Mouse (Mus musculus): ENCODE results near the gene Arsa. TPM values are rescaled to one million over a fixed set of nuclear protein-coding genes. Genes with fewer than 3 reads are reported as not detected.
"Not testable (repeated sequence)": the region's sequence is repeated elsewhere in the genome, so short reads cannot be mapped to it uniquely, and the experiment has no call there.

Arsa gene
- polyA plus RNA-seq, 1 experiment from 2014 or later: 16.7 TPM

DNA sequence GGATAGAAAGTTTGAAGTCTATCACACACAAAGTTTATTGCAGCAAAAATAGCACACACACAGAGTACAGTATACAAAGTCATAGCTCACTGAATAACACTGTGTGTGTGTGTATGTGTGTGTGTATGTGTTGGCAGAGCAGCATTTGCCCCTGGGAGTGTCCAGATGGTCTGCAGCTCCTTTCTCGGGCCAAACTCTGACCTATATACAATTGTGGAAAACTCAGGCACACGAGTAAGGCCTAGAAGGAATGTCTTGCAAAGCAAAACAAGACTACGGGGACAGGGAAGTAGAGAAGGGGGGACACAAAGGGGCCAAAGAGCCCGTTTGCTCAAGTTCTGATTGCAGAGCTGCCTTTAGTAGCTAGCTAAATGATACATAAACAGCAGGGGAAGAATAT, 44.3 kb downstream of the Arsa start:
- H3K4me3 ChIP-seq (ENCODE audit: low read depth, low read length): no peak overlapping the region
- H3K4me2 ChIP-seq (replicated peaks; ENCODE audit: low read depth, low read length): no peak overlapping the region
- no peak overlapping the region for H3K27ac ChIP-seq (ENCODE audit: low read length)
- H3K36me3 ChIP-seq (ENCODE audit: control insufficient read depth, insufficient read depth, low read length): no peaks in the 10 kb centered on the region
- ATAC-seq (ENCODE audit: insufficient number of reproducible peaks, insufficient read depth, low FRiP score, low read depth): no peak
- WGBS: 72% methylated on average over 4 of the region's 4 CpGs
- H3K27me3 ChIP-seq (ENCODE audit: control insufficient read depth, insufficient read depth, low read length): no peaks in the 10 kb centered on the region
- no peak overlapping the region for H3K9ac ChIP-seq (replicated peaks; ENCODE audit: low read depth, low read length)
- H3K4me1 ChIP-seq (ENCODE audit: control insufficient read depth, insufficient read depth, low read length): no peaks in the 10 kb centered on the region
- H3K9me3 ChIP-seq (ENCODE audit: control insufficient read depth, low read depth, low read length): no peaks in the 10 kb centered on the region

DNA sequence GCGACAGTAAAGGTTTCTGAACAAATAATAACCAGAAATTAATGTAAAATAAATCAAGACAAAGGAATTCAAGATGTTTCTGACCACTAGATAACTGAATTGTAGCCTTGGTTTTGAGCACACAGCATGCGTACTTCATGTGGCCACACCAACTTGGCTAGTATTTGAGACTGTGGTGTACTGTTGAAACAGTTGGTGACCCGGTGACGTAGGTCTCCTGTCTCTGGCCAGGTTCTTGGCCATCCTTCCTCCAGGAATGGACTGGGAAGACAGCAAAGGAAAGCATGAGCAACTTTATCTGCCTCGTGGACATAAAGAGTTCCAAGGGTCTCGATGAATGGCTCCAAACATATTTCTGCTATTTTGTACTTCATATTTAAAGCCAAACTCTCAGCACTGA, 45.4 kb downstream of the Arsa start:
- no peak for ATAC-seq (ENCODE audit: insufficient number of reproducible peaks, insufficient read depth, low FRiP score, low read depth)
- 93% methylated on average over 6 of the region's 6 CpGs for WGBS
- Histone ChIP-seq H3K4me1 (ENCODE audit: control insufficient read depth, insufficient read depth, low read length) (no peaks in the 10 kb centered on the region), H3K4me2 (replicated peaks; ENCODE audit: low read depth, low read length) (no peak overlapping the region), H3K4me3 (ENCODE audit: low read depth, low read length) (no peak overlapping the region), H3K27me3 (ENCODE audit: control insufficient read depth, insufficient read depth, low read length) (no peaks in the 10 kb centered on the region), H3K9me3 (ENCODE audit: control insufficient read depth, low read depth, low read length) (no peaks in the 10 kb centered on the region), H3K9ac (replicated peaks; ENCODE audit: low read depth, low read length) (no peak overlapping the region), H3K36me3 (ENCODE audit: control insufficient read depth, insufficient read depth, low read length) (peaks cover 9% of the 10 kb centered on the region; the same call in 1 of the 2 replicates), H3K27ac (ENCODE audit: low read length) (no peak overlapping the region)

- H3K27me3 ChIP-seq (ENCODE audit: control insufficient read depth, insufficient read depth, low read length): no peaks in the 10 kb centered on the region
- H3K9ac ChIP-seq (replicated peaks; ENCODE audit: low read depth, low read length): no peak overlapping the region
- no peaks in the 10 kb centered on the region for H3K9me3 ChIP-seq (ENCODE audit: control insufficient read depth, low read depth, low read length)
- no peak for ATAC-seq (ENCODE audit: insufficient number of reproducible peaks, insufficient read depth, low FRiP score, low read depth)
- no peak overlapping the region for H3K4me3 ChIP-seq (ENCODE audit: low read depth, low read length)
- H3K36me3 ChIP-seq (ENCODE audit: control insufficient read depth, insufficient read depth, low read length): peaks cover 15% of the 10 kb centered on the region
- WGBS: 92% methylated on average over 3 of the region's 3 CpGs
- H3K4me2 ChIP-seq (replicated peaks; ENCODE audit: low read depth, low read length): no peak overlapping the region
- no peaks in the 10 kb centered on the region for H3K4me1 ChIP-seq (ENCODE audit: control insufficient read depth, insufficient read depth, low read length)
- no peak overlapping the region for H3K27ac ChIP-seq (ENCODE audit: low read length)
These were observed 46.0 kb downstream of the Arsa start for GRCm38 (mm10) chr15:89431271-89431670.

DNA sequence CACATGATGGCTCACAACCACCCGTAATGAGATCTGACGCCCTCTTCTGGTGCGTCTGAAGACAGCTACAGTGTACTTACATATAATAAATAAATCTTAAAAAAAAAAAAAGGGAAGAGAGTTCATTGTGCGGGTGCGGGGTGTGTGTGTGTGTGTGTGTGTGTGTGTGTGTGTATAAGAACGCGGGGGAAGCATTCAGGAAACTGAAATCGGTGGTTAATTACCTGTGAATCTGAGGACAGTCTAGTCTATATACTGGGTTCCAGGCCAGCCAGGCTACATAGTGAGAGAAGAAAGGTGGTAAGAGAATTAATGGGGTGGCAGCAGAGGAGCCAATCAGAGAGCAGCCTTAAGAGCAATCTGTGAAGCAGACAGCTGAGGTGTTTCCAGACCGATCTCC, 46.5 kb downstream of the Arsa start:
- H3K4me1 ChIP-seq (ENCODE audit: control insufficient read depth, insufficient read depth, low read length); H3K9me3 ChIP-seq (ENCODE audit: control insufficient read depth, low read depth, low read length); ATAC-seq (ENCODE audit: insufficient number of reproducible peaks, insufficient read depth, low FRiP score, low read depth); H3K27me3 ChIP-seq (ENCODE audit: control insufficient read depth, insufficient read depth, low read length); H3K9ac ChIP-seq (replicated peaks; ENCODE audit: low read depth, low read length); H3K4me2 ChIP-seq (replicated peaks; ENCODE audit: low read depth, low read length); H3K4me3 ChIP-seq (ENCODE audit: low read depth, low read length); H3K27ac ChIP-seq (ENCODE audit: low read length): not testable (repeated sequence)
- peaks cover 15% of the 10 kb centered on the region for H3K36me3 ChIP-seq (ENCODE audit: control insufficient read depth, insufficient read depth, low read length)
- 87% methylated on average over 7 of the region's 9 CpGs for WGBS

DNA sequence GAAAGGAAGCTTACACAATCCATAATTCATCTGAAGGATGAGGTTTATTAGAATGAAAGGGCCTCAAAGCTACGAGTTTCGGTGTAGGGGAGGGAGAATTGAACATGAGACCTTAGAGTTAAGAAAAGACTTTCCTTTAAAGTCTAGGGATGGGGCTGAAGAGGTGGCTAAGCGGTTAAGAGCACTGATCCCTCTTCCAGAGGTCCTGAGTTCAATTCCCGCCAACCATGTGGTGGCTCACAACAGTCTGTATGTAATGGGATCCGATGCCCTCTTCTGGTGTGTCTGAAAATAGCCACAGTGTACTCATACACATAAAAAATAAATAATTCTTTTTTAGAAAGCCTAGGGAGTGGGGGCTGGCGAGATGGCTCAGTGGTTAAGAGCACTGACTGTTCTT, 46.9 kb downstream of the Arsa start:
- Histone ChIP-seq H3K9me3 (ENCODE audit: control insufficient read depth, low read depth, low read length) (no peaks in the 10 kb centered on the region), H3K9ac (replicated peaks; ENCODE audit: low read depth, low read length) (peak overlapping the region; percentile 52)
- 49% methylated on average over 6 of the region's 6 CpGs for WGBS

GRCm38 (mm10) chr15:89429352-89430221, 47.6 kb downstream of the Arsa start, which contains the start of the genes C730034F03Rik, Gm44502 and Chkb:
Gene C730034F03Rik (plus strand): TSS chr15:89429589.
Gene Gm44502 (minus strand): TSS chr15:89429696.
Gene Chkb (minus strand): TSS chr15:89429908.
- H3K27me3 ChIP-seq (ENCODE audit: control insufficient read depth, insufficient read depth, low read length): no peaks in the 10 kb centered on the region
- H3K4me1 ChIP-seq (ENCODE audit: control insufficient read depth, insufficient read depth, low read length): no peaks in the 10 kb centered on the region
- WGBS: under 1% methylated on average over 68 of the region's 70 CpGs
- peak within 1 kb of the TSS; percentile 97 for H3K27ac ChIP-seq (ENCODE audit: low read length)
- peaks cover 15% of the 10 kb centered on the region for H3K36me3 ChIP-seq (ENCODE audit: control insufficient read depth, insufficient read depth, low read length)
- ATAC-seq (ENCODE audit: insufficient number of reproducible peaks, insufficient read depth, low FRiP score, low read depth): peak; percentile 92
- peak within 1 kb of the TSS; percentile 57 for H3K9ac ChIP-seq (replicated peaks; ENCODE audit: low read depth, low read length)
- H3K9me3 ChIP-seq (ENCODE audit: control insufficient read depth, low read depth, low read length): no peaks in the 10 kb centered on the region
- peak within 1 kb of the TSS; percentile 85 for H3K4me2 ChIP-seq (replicated peaks; ENCODE audit: low read depth, low read length)
- H3K4me3 ChIP-seq (ENCODE audit: low read depth, low read length): peak within 1 kb of the TSS; percentile 78

More for the DNA sequence above, 46.9 kb downstream of the Arsa start:
- Histone ChIP-seq H3K36me3 (ENCODE audit: control insufficient read depth, insufficient read depth, low read length) (peaks cover 15% of the 10 kb centered on the region), H3K4me3 (ENCODE audit: low read depth, low read length) (peak overlapping the region; percentile 78), H3K27me3 (ENCODE audit: control insufficient read depth, insufficient read depth, low read length) (no peaks in the 10 kb centered on the region), H3K4me1 (ENCODE audit: control insufficient read depth, insufficient read depth, low read length) (no peaks in the 10 kb centered on the region), H3K4me2 (replicated peaks; ENCODE audit: low read depth, low read length) (peak overlapping the region; percentile 85), H3K27ac (ENCODE audit: low read length) (peak overlapping the region; percentile 97)
- no peak for ATAC-seq (ENCODE audit: insufficient number of reproducible peaks, insufficient read depth, low FRiP score, low read depth)

GRCm38 (mm10) chr15:89428821-89429351, 48.3 kb downstream of the Arsa start:
- peak overlapping the region; percentile 78 for H3K4me3 ChIP-seq (ENCODE audit: low read depth, low read length)
- peak; percentile 56; the same call in 1 of the 2 replicates for ATAC-seq (ENCODE audit: insufficient number of reproducible peaks, insufficient read depth, low FRiP score, low read depth)
- peak overlapping the region; percentile 52; the same call in 1 of the 2 replicates for H3K27ac ChIP-seq (ENCODE audit: low read length)
- no peaks in the 10 kb centered on the region for H3K27me3 ChIP-seq (ENCODE audit: control insufficient read depth, insufficient read depth, low read length)
- H3K4me1 ChIP-seq (ENCODE audit: control insufficient read depth, insufficient read depth, low read length): no peaks in the 10 kb centered on the region
- H3K9ac ChIP-seq (replicated peaks; ENCODE audit: low read depth, low read length): peak overlapping the region; percentile 57
- peaks cover 15% of the 10 kb centered on the region for H3K36me3 ChIP-seq (ENCODE audit: control insufficient read depth, insufficient read depth, low read length)
- WGBS: 5% methylated on average over 19 of the region's 22 CpGs
- no peaks in the 10 kb centered on the region for H3K9me3 ChIP-seq (ENCODE audit: control insufficient read depth, low read depth, low read length)
- H3K4me2 ChIP-seq (replicated peaks; ENCODE audit: low read depth, low read length): peak overlapping the region; percentile 85

GRCm38 (mm10) chr15:89428136-89428790, 49.0 kb downstream of the Arsa start:
- ATAC-seq (ENCODE audit: insufficient number of reproducible peaks, insufficient read depth, low FRiP score, low read depth): no peak
- H3K27me3 ChIP-seq (ENCODE audit: control insufficient read depth, insufficient read depth, low read length): no peaks in the 10 kb centered on the region
- WGBS: 83% methylated on average over 19 of the region's 19 CpGs
- no peak overlapping the region for H3K9ac ChIP-seq (replicated peaks; ENCODE audit: low read depth, low read length)
- peak overlapping the region; percentile 85 for H3K4me2 ChIP-seq (replicated peaks; ENCODE audit: low read depth, low read length)
- H3K4me1 ChIP-seq (ENCODE audit: control insufficient read depth, insufficient read depth, low read length): no peaks in the 10 kb centered on the region
- no peak overlapping the region for H3K27ac ChIP-seq (ENCODE audit: low read length)
- H3K36me3 ChIP-seq (ENCODE audit: control insufficient read depth, insufficient read depth, low read length): peaks cover 15% of the 10 kb centered on the region
- H3K9me3 ChIP-seq (ENCODE audit: control insufficient read depth, low read depth, low read length): no peaks in the 10 kb centered on the region
- H3K4me3 ChIP-seq (ENCODE audit: low read depth, low read length): peak overlapping the region; percentile 78
